Mouse (Mus musculus): ENCODE measurements at regions not wholly inside any gene's neighbourhood (a gene's known extent, or its start where the extent isn't known, plus 50 kb on each side); places are given as distances from the start of the nearest gene placed in this dataset.

GRCm38 (mm10) chr3:101524905-101525304 is 79.6 kb downstream of the Atp1a1 start:
- Histone ChIP-seq H3K27me3 (replicated peaks) (no peaks in the 10 kb centered on the region), H3K4me3 (replicated peaks) (no peak overlapping the region), H3K4me2 (no peak overlapping the region), H3K9me3 (replicated peaks) (no peaks in the 10 kb centered on the region), H3K9ac (replicated peaks) (no peak overlapping the region), H3K36me3 (no peaks in the 10 kb centered on the region), H3K4me1 (peaks cover 41% of the 10 kb centered on the region), H3K27ac (replicated peaks) (no peak overlapping the region)
- ATAC-seq (ENCODE audit: low FRiP score) = no peak
- 89% methylated on average over 8 of the region's 8 CpGs for WGBS

- no peaks in the 10 kb centered on the region for H3K27me3 ChIP-seq (replicated peaks)
- no peaks in the 10 kb centered on the region for H3K36me3 ChIP-seq
- H3K9me3 ChIP-seq (replicated peaks) = no peaks in the 10 kb centered on the region
- 55% methylated on average over 6 of the region's 6 CpGs for WGBS
- no peak for ATAC-seq (ENCODE audit: low FRiP score)
- peaks cover 36% of the 10 kb centered on the region for H3K4me1 ChIP-seq
- H3K27ac ChIP-seq (replicated peaks) = no peak overlapping the region
- H3K9ac ChIP-seq (replicated peaks) = no peak overlapping the region
- H3K4me3 ChIP-seq (replicated peaks) = no peak overlapping the region
- no peak overlapping the region for H3K4me2 ChIP-seq
Measured at GRCm38 (mm10) chr3:101524444-101524843, 80.0 kb downstream of the Atp1a1 start.

- Histone ChIP-seq H3K9me3 (replicated peaks) (no peaks in the 10 kb centered on the region), H3K4me3 (replicated peaks) (no peak overlapping the region), H3K27me3 (replicated peaks) (no peaks in the 10 kb centered on the region), H3K36me3 (no peaks in the 10 kb centered on the region), H3K9ac (replicated peaks) (no peak overlapping the region), H3K4me2 (no peak overlapping the region), H3K27ac (replicated peaks) (no peak overlapping the region; the same call in 1 of the 2 replicates), H3K4me1 (peaks cover 33% of the 10 kb centered on the region)
- no peak for ATAC-seq (ENCODE audit: low FRiP score)
- 47% methylated on average over 5 of the region's 5 CpGs for WGBS
Measured at GRCm38 (mm10) chr3:101523239-101523638, 81.2 kb downstream of the Atp1a1 start.

- Histone ChIP-seq H3K4me3 (replicated peaks) (no peak overlapping the region), H3K4me1 (peaks cover 31% of the 10 kb centered on the region), H3K4me2 (no peak overlapping the region), H3K27ac (replicated peaks) (no peak overlapping the region; the same call in 1 of the 2 replicates), H3K9ac (replicated peaks) (no peak overlapping the region), H3K36me3 (no peaks in the 10 kb centered on the region), H3K27me3 (replicated peaks) (no peaks in the 10 kb centered on the region), H3K9me3 (replicated peaks) (no peaks in the 10 kb centered on the region)
- ATAC-seq (ENCODE audit: low FRiP score) = peak; percentile 46; the same call in 1 of the 2 replicates
- WGBS = 27% methylated on average over 9 of the region's 9 CpGs
Measured at GRCm38 (mm10) chr3:101522246-101522920, 82.1 kb downstream of the Atp1a1 start.

- Histone ChIP-seq H3K9me3 (replicated peaks) (no peaks in the 10 kb centered on the region), H3K4me1 (peaks cover 39% of the 10 kb centered on the region), H3K4me2 (no peak overlapping the region), H3K27me3 (replicated peaks) (no peaks in the 10 kb centered on the region), H3K4me3 (replicated peaks) (no peak overlapping the region), H3K27ac (replicated peaks) (no peak overlapping the region), H3K9ac (replicated peaks) (no peak overlapping the region), H3K36me3 (no peaks in the 10 kb centered on the region)
- no peak for ATAC-seq (ENCODE audit: low FRiP score)
- WGBS = 51% methylated on average over 5 of the region's 5 CpGs
Measured at GRCm38 (mm10) chr3:101521155-101521554, 83.3 kb downstream of the Atp1a1 start.

- H3K4me3 ChIP-seq (replicated peaks) = no peak overlapping the region
- ATAC-seq (ENCODE audit: low FRiP score) = no peak
- no peak overlapping the region for H3K27ac ChIP-seq (replicated peaks)
- no peak overlapping the region for H3K4me2 ChIP-seq
- peaks cover 39% of the 10 kb centered on the region for H3K4me1 ChIP-seq
- H3K9ac ChIP-seq (replicated peaks) = no peak overlapping the region
- no peaks in the 10 kb centered on the region for H3K36me3 ChIP-seq
- H3K27me3 ChIP-seq (replicated peaks) = no peaks in the 10 kb centered on the region
- WGBS = 86% methylated on average over 6 of the region's 6 CpGs
- H3K9me3 ChIP-seq (replicated peaks) = no peaks in the 10 kb centered on the region
Measured at GRCm38 (mm10) chr3:101520115-101520514, 84.4 kb downstream of the Atp1a1 start.

GRCm38 (mm10) chr3:101519551-101519950 is 84.9 kb downstream of the Atp1a1 start:
- Histone ChIP-seq H3K4me2 (no peak overlapping the region), H3K4me3 (replicated peaks) (no peak overlapping the region), H3K9me3 (replicated peaks) (no peaks in the 10 kb centered on the region), H3K36me3 (no peaks in the 10 kb centered on the region), H3K4me1 (peaks cover 39% of the 10 kb centered on the region), H3K27me3 (replicated peaks) (no peaks in the 10 kb centered on the region), H3K27ac (replicated peaks) (no peak overlapping the region; the same call in 1 of the 2 replicates), H3K9ac (replicated peaks) (no peak overlapping the region)
- no peak for ATAC-seq (ENCODE audit: low FRiP score)
- WGBS = 93% methylated on average over 5 of the region's 5 CpGs

GRCm38 (mm10) chr3:101518810-101519209 is 85.7 kb downstream of the Atp1a1 start:
- Histone ChIP-seq H3K36me3 (no peaks in the 10 kb centered on the region), H3K4me1 (peaks cover 40% of the 10 kb centered on the region), H3K9ac (replicated peaks) (no peak overlapping the region), H3K27me3 (replicated peaks) (no peaks in the 10 kb centered on the region), H3K9me3 (replicated peaks) (no peaks in the 10 kb centered on the region), H3K4me3 (replicated peaks) (no peak overlapping the region), H3K4me2 (no peak overlapping the region), H3K27ac (replicated peaks) (peak overlapping the region; percentile 51; the same call in 1 of the 2 replicates)
- ATAC-seq (ENCODE audit: low FRiP score) = no peak
- 42% methylated on average over 6 of the region's 6 CpGs for WGBS

- no peak overlapping the region for H3K4me2 ChIP-seq
- no peaks in the 10 kb centered on the region for H3K9me3 ChIP-seq (replicated peaks)
- no peak overlapping the region for H3K9ac ChIP-seq (replicated peaks)
- no peaks in the 10 kb centered on the region for H3K36me3 ChIP-seq
- no peak overlapping the region for H3K4me3 ChIP-seq (replicated peaks)
- no peaks in the 10 kb centered on the region for H3K27me3 ChIP-seq (replicated peaks)
- peaks cover 41% of the 10 kb centered on the region for H3K4me1 ChIP-seq
- ATAC-seq (ENCODE audit: low FRiP score) = no peak
- 77% methylated on average over 6 of the region's 6 CpGs for WGBS
- peak overlapping the region; percentile 28 for H3K27ac ChIP-seq (replicated peaks)
Measured at GRCm38 (mm10) chr3:101517547-101517946, 86.9 kb downstream of the Atp1a1 start.

- no peak overlapping the region for H3K4me2 ChIP-seq
- WGBS = 37% methylated on average over 15 of the region's 15 CpGs
- H3K9me3 ChIP-seq (replicated peaks) = no peaks in the 10 kb centered on the region
- H3K4me3 ChIP-seq (replicated peaks) = no peak overlapping the region
- H3K27ac ChIP-seq (replicated peaks) = peak overlapping the region; percentile 28
- no peaks in the 10 kb centered on the region for H3K36me3 ChIP-seq
- peak; percentile 53; the same call in 1 of the 2 replicates for ATAC-seq (ENCODE audit: low FRiP score)
- no peaks in the 10 kb centered on the region for H3K27me3 ChIP-seq (replicated peaks)
- peaks cover 35% of the 10 kb centered on the region for H3K4me1 ChIP-seq
- H3K9ac ChIP-seq (replicated peaks) = no peak overlapping the region
Measured at GRCm38 (mm10) chr3:101516781-101517499, 87.5 kb downstream of the Atp1a1 start.

- H3K36me3 ChIP-seq = no peaks in the 10 kb centered on the region
- ATAC-seq (ENCODE audit: low FRiP score) = no peak
- H3K9ac ChIP-seq (replicated peaks) = no peak overlapping the region
- no peak overlapping the region for H3K4me2 ChIP-seq
- peaks cover 27% of the 10 kb centered on the region for H3K4me1 ChIP-seq
- H3K9me3 ChIP-seq (replicated peaks) = no peaks in the 10 kb centered on the region
- H3K27ac ChIP-seq (replicated peaks) = no peak overlapping the region
- no peaks in the 10 kb centered on the region for H3K27me3 ChIP-seq (replicated peaks)
- H3K4me3 ChIP-seq (replicated peaks) = no peak overlapping the region
- WGBS = 96% methylated on average over 7 of the region's 7 CpGs
Measured at GRCm38 (mm10) chr3:101515566-101515965, 88.9 kb downstream of the Atp1a1 start.

Measured in neural tube, embryonic 15.5 days (tissue).